Mouse (Mus musculus): ENCODE results near the gene Sin3b.

Sin3b gene

DNA sequence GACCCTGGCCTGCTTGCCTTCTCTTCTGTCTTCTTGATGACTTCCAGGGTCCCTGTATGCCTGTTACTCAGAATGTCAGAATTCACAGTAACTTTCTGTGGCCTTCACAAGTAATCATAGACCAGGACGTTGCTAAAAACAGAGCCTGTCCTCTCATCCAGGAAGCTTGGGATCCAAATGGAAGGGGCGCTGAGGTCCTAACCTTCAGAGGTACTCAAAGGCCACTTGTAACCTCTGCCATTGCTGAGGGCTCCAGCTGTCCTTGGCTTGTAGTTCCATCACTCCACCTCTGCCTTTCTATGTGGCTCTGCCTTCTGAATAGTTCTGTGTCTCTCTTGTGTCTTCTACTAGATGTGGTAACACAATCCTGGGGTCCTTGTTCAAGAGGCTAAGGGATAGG, 30.7 kb downstream of the Sin3b start:
- no peak for DNase-seq (ENCODE audit: low read depth, low spot score)

DNA sequence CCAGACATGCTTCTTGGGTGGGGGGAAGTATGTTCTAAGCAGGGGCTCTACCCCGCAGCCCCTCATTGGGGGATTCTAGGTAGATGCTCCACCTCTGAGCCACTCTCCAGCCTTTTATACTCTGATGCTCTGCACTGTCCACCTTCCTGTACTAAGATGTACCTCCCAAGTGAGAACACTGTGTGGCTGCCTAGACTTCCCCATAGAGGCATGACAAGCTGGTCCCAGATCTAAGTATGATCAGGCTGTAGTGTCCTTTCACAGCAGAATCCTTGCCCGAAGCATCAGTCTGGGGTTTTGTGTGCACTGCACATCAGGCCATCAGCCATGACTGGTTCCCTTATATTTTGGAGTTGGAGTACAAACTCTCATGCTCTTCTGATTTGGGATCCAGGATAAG, 32.9 kb downstream of the Sin3b start:
- no peak for DNase-seq (ENCODE audit: low read depth, low spot score)

- no peak for DNase-seq (ENCODE audit: low read depth, low spot score)
Observed at GRCm38 (mm10) chr8:72756771-72757390, 33.8 kb downstream of the Sin3b start.

- no peak for DNase-seq (ENCODE audit: low read depth, low spot score)
Observed at GRCm38 (mm10) chr8:72757426-72758195, 34.5 kb downstream of the Sin3b start.

DNA sequence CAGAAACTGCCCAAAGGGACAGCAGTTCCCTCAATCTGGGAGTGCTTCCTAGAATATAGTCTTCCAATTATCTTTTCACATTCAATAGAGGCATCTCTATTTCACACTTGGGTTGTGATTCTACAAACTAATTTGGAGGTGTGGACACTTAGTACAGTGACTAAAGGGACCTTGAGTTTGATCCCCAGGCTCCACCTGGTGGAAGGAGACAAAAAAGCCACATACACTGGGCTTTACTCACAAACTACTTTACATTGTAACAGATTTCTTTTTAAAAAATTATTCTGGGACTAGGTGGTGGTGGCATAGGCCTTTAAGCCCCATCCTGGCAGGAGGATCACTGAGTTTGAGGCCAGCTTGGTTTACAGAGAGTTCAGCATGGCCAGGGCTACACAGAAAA, 35.2 kb downstream of the Sin3b start:
- DNase-seq (ENCODE audit: low read depth, low spot score): no peak

- DNase-seq (ENCODE audit: low read depth, low spot score): no peak
Observed at GRCm38 (mm10) chr8:72760216-72760615, 37.1 kb downstream of the Sin3b start.

GRCm38 (mm10) chr8:72761322-72762051, 38.4 kb downstream of the Sin3b start, which contains the start of gene F2rl3:
Gene F2rl3 (plus strand): TSS chr8:72761880.
- no peak for DNase-seq (ENCODE audit: low read depth, low spot score)

DNA sequence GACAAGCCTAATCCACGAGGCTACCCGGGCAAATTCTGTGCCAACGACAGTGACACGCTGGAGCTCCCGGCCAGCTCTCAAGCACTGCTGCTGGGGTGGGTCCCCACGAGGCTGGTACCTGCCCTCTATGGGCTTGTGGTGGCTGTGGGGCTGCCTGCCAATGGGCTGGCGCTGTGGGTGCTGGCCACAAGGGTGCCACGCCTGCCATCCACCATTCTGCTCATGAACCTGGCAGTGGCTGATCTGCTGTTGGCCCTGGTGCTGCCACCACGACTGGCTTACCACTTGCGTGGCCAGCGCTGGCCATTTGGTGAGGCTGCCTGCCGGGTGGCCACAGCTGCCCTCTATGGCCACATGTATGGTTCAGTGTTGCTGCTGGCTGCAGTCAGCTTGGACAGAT, 39.2 kb downstream of the Sin3b start:
- DNase-seq (ENCODE audit: low read depth, low spot score): no peak

GRCm38 (mm10) chr8:72765696-72766095, 42.6 kb downstream of the Sin3b start:
- no peak for DNase-seq (ENCODE audit: low read depth, low spot score)

- no peak for DNase-seq (ENCODE audit: low read depth, low spot score)
Observed at GRCm38 (mm10) chr8:72766777-72767176, 43.7 kb downstream of the Sin3b start.

- no peak for DNase-seq (ENCODE audit: low read depth, low spot score)
Observed at GRCm38 (mm10) chr8:72777797-72778196, 54.7 kb downstream of the Sin3b start.

GRCm38 (mm10) chr8:72780644-72781043, 57.6 kb downstream of the Sin3b start:
- DNase-seq (ENCODE audit: low read depth, low spot score): no peak

DNA sequence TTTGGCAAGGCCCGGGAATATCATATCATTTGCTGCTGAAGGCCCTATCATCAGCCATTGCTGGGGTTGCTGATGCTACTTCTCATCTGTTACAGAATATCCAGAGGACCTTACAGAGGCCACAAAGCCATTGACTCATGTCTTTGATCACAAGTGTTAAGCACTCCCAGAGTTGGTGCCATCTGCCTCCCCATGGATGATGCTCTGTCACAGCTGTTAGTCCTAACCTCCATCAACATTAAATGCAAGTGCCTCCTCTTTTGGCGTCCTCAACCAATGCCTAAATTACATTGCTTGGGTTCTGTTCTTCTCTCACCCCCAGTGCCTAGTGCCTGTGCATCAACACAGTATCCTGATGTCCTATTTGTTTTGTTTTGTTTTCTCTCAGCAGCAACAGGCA, 78.5 kb downstream of the Sin3b start:
- no peak for DNase-seq (ENCODE audit: low read depth, low spot score)

All from telencephalon, adult 2 months (tissue).